Mouse (Mus musculus): ENCODE measurements at regions not wholly inside any gene's neighbourhood (a gene's known extent, or its start where the extent isn't known, plus 50 kb on each side); places are given as distances from the start of the nearest gene placed in this dataset.
"Not testable (repeated sequence)": the region's sequence is repeated elsewhere in the genome, so short reads cannot be mapped to it uniquely, and the experiment has no call there.

DNA sequence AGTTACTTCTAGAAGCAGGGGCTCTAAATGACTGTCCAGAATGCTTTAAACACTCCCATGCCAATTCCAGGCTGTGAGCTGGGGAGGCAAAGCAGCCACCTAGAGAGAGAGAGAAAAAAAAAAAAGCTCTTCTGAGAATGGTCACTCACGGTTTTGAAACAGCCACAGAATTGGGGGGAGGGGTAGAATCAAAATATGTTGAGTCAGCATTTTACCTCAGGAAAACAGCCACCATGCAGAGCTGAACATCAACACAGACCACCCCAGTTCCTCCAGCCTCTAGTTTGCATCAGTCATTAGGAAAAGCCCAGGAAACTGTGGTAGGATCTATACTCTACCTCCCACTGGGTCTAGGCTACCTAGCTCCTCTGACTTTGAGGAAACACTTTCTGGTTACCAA lies 124.1 kb upstream of the Gm5150 start:
- in situ Hi-C loops (cut with MboI, MseI): no loop called here

DNA sequence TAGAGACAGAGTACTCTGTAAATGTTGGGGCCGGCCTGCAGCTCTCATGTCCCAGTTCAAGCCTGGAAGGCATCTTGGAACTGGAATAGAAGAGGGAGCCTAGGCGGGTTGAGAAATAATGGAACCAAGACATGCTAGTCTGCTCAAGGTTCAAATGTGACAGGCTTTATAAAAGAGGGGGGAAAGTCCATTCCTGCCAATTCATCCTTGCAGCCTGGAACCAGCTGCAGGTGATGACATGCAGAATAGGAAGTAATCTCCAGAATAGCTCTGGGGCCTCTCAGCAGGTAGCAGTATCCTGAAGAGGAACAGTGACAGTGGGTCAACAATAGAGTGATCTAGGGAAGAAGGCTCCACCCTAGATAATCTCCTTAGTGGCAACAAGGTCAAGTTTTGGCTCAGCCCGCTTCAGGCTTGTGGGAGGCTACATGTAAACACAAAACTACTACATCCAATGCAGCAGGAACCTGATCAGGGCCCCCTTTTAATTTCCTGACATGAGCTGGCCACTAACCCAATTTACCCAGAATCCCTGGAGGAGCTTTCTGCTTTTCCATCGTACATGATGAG lies 119.2 kb upstream of the Gm5150 start:
- in situ Hi-C loops (cut with MboI, MseI): not testable (repeated sequence)

DNA sequence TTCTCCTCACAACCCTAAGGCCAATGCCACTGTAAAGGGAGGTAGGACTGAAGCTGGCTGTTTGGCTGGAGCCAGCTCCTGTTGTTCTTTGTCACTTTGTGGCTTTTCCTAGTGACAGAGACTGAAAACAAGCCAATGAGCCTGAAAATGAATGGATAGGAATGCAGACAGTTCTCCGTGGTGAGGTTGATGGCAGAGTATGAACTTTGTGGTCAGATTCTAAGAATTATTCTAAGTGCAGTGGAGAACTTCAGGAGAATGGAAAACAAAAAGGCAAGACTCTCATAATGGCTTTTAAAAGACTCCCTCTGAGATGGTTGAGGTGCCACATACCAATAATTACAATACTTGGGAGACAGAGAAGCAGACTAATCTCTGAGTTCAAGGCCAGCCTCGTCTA lies 109.7 kb upstream of the Gm5150 start:
- in situ Hi-C loops (cut with MboI, MseI): loop anchor here in 1 of 2 experiments (10.0 kb wide), 1 partner anchor 1499 kb away; no protein-coding TSS in a partner anchor

DNA sequence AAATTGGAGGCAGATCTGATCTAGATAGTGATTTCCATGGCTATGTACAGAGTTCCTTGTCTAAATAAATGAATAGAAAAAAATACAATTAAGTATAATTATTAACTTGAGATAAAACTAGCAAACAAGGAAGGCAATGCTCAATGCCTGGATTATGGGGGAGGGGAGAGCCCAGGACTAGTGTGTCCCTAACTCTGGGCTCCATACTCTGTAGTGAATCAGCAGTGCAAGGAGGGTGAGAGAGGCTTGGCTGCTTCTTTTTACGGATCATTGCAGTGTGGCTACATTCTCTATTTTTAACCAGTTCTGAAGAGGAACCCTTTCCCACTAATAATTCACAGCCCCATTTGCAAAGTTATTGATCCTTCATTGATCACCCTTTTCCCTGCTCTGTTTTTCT lies 101.3 kb upstream of the Gm5150 start:
- in situ Hi-C loops (cut with MboI, MseI): no loop called here

DNA sequence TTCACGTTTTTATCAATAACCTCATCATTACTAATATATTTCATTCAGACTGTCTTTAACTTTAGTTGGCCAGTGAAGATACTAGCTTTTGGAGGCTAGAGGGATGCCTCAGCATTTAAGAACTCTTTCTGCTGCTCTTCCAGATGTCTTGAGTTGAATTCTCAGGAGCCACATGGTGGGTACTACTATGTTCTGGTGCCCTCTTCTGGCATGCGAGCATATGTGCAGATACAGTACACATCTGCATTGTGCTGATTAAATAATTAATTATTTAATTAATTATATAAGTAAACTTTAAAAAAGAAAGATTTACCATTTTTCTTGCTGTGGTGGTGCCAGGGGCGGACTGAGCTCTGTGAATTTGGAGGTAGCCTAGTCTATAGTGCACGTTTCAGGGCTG lies 98.8 kb upstream of the Gm5150 start:
- in situ Hi-C loops (cut with MboI, MseI): no loop called here

DNA sequence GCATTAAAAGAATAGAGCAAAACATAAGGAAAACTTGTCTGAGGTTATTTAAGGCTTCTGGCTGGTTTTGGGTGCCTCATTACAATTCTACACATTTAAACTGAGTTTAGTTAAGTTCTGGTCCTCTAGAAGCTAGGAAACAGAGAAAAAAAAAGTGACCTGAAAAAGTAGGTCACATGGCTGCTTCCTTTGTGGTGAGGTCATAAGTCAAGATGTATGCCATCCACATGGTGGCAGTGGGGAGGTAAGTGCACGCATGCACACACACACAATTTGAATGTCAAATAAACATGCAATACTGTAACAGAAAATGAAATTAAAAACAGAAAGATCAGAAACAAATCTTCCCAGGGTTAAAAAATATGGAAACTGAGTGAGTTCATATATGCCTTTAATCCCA lies 96.9 kb upstream of the Gm5150 start:
- in situ Hi-C loops (cut with MboI, MseI): no loop called here

DNA sequence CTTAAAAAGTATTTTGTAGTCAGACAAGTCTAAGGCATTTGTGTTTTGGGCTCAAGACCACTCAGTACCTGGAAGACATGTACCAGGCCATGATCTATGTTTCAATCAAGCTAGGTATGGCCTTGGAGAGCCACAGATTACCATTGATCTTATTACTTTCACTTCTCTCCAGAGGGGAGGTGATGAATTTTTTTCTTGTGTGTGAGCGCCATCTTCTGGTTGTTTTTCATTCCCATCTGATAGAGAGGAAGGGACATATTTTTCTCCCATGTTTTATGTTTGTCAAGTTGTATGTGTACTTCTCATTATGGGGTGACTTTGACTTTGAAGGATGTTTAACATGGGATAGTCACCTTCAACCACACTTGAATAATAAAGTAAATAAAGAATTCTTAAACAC lies 80.3 kb upstream of the Gm5150 start:
- in situ Hi-C loops (cut with MboI, MseI): no loop called here

DNA sequence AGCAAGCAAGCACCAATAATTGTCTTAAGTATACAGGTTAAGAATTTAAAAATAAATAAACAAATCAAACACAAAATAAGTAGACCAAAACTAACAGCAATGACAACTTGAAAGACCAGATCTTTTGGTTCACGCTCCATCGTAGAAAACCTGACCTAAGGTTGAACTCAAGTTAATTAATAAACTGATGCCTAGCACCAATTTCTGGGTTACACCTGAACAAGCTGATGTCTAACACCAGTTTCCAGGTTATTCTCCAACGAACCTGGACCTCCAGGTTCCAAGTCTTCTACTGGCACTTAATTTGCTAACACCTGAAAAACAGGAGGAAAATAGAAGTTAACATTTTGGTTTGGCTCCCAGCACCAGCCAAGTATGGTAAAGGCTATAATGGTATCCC lies 79.1 kb upstream of the Gm5150 start:
- in situ Hi-C loops (cut with MboI, MseI): no loop called here

DNA sequence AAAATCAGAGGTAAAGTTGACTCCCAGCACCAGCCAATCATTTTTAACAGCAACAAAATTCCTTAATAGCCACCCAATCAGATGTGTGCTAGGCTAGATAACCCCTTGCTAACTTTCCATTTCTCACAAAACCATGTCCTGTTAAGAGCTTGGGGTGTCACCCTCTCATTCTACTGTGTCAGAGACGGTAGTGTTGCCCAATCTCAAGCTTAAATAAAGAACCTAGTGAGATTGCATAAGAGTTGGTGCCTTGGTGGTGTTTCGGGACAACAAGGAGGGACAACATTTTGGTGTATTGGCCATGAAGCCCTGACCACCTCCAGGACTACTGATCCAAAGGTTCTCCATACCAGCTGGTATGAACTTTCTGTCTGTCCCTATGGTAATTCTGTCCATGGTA lies 72.9 kb upstream of the Gm5150 start:
- in situ Hi-C loops (cut with MboI, MseI): no loop called here

DNA sequence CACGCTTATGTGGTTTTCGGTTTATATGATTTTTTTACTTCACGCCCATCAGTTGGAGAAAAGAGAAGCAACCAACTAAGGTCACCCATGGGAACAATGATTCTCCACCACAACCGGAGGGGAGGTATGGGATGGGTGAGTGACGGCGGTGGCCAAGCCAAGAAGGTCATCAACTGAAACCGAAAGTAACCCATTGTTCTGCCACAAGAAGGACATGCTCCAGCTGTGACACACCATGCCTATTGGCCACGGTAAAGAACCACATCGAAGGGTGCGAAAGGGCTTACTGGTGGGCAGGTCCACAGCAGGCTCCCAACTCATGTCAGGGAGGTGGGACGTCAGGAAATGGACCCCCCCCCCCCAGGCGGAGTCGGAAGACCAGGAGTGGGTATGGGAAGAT lies 65.7 kb upstream of the Gm5150 start:
- in situ Hi-C loops (cut with MboI, MseI): no loop called here

DNA sequence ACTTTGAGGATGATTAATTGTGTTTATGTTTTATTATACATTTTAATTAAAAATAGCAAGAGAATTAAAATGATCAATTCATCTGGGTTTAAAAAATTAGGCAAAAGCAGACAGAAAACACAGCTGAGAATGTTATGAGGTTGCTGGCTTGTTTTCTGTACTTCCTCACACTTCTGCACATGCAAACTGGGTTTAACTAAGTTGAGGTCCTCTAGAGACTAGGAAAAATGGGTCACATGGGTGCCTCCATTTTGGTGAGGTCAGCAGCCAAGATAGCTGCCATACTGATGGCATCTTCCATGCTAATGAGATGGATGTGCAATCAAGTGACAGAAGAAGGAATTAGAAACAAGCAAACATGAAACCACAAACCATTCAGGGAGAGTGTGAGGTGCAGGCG lies 64.7 kb upstream of the Gm5150 start:
- in situ Hi-C loops (cut with MboI, MseI): no loop called here

DNA sequence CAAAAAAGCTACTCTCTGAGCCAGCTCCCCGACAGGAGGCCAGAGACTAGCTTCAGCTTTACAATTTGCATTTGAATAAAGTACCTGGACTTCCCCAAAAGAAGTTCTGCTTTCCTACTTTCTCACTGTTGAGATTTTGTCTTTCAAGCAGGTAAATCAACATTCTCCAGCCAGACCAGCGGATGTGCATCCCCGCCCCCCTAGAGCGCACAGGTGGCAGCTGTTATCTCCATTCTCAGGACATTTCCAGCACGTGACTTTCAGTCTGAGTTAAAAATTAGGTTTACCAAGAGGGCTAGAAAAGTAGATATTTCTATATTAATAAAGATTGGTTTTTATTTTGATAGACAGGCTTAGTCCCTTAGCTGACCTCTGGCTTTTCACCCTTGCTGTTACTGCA lies 51.5 kb upstream of the Gm5150 start:
- in situ Hi-C loops (cut with MboI, MseI): not testable (repeated sequence)

Data from T-helper 17 cell (primary cell).